Mouse (Mus musculus): ENCODE results near the gene Eri3. TPM values are rescaled to one million over a fixed set of nuclear protein-coding genes. Genes with fewer than 3 reads are reported as not detected.
A peak's percentile ranks its signal among the peaks of the same experiment; 100 is the strongest.

Eri3 gene
- polyA plus RNA-seq (2014; fragmentation: Nextera tagmentation; extraction: Ambion mirVana), result 146 TPM in 2 replicates

DNA sequence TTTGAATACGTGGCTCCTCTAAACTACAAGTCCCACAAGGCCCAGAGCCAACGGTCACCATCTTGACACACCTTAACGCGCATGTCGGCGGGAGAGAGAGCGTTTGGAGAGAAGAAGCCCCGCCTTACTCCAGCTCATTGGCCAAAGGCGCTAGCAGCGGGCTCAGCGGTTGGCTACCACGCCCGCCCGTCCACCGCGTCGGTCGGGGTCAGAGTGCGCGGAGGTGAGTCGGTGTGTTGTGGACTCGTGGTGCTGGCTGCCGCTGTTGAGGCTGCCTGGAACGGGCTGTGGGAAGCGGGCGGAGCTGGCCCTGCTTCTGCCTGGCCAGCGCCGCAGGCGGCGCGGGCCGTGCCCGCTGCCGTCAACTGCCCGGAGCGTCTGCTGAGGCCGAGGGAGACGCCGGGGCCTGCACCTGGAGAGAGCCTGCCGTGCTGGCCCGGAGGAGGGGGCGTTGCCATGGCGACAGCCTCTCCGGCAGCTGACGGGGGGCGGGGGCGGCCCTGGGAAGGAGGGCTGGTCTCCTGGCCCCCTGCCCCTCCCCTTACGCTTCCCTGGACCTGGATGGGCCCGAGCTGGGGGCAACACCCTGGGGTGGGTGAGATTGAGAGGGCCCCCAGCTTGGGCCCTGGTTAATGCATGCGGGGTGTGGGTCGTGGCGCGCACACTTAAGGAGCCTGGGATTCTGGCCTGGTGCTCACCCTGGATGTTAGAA is at the start of gene Eri3:
TSS of gene Eri3 (plus strand) at position 226 of the 712 bp plus-strand sequence.
- Histone ChIP-seq H3K9me3 (ENCODE audit: control insufficient read depth, low read length) (no peaks in the 10 kb centered on the region), H3K36me3 (ENCODE audit: control insufficient read depth, insufficient read depth, low read length) (no peaks in the 10 kb centered on the region), H3K4me3 (ENCODE audit: low read depth, low read length) (peak within 1 kb of the TSS; percentile 92), H3K27ac (ENCODE audit: low read depth, low read length) (peak within 1 kb of the TSS; percentile 59), H3K9ac (ENCODE audit: low read length) (peak within 1 kb of the TSS; percentile 80), H3K27me3 (ENCODE audit: control insufficient read depth, insufficient read depth, low read length) (no peaks in the 10 kb centered on the region), H3K4me2 (ENCODE audit: low read depth, low read length, severe bottlenecking) (peak within 1 kb of the TSS; percentile 79), H3K4me1 (replicated peaks; ENCODE audit: control insufficient read depth, insufficient read depth, low read length) (no peaks in the 10 kb centered on the region; the same call in 1 of the 2 replicates)
- DNase-seq (ENCODE audit: low spot score) (peak; percentile 98), ATAC-seq (replicated peaks; ENCODE audit: low FRiP score) (peak; percentile 100)
- WGBS, result under 1% methylated on average over 48 of the region's 53 CpGs

GRCm38 (mm10) chr4:117518246-117518645 is 31.9 kb upstream of the Eri3 start:
- DNase-seq (ENCODE audit: low spot score) (no peak), ATAC-seq (replicated peaks; ENCODE audit: low FRiP score) (no peak)
- no peak overlapping the region for H3K4me2 ChIP-seq (ENCODE audit: low read depth, low read length, severe bottlenecking)
- H3K4me3 ChIP-seq (ENCODE audit: low read depth, low read length), result no peak overlapping the region
- no peaks in the 10 kb centered on the region for H3K4me1 ChIP-seq (replicated peaks; ENCODE audit: control insufficient read depth, insufficient read depth, low read length)
- H3K9me3 ChIP-seq (ENCODE audit: control insufficient read depth, low read length), result no peaks in the 10 kb centered on the region
- no peaks in the 10 kb centered on the region for H3K27me3 ChIP-seq (ENCODE audit: control insufficient read depth, insufficient read depth, low read length)
- H3K27ac ChIP-seq (ENCODE audit: low read depth, low read length), result no peak overlapping the region
- WGBS, result 93% methylated on average over 4 of the region's 4 CpGs
- no peaks in the 10 kb centered on the region for H3K36me3 ChIP-seq (ENCODE audit: control insufficient read depth, insufficient read depth, low read length)
- H3K9ac ChIP-seq (ENCODE audit: low read length), result no peak overlapping the region

DNA sequence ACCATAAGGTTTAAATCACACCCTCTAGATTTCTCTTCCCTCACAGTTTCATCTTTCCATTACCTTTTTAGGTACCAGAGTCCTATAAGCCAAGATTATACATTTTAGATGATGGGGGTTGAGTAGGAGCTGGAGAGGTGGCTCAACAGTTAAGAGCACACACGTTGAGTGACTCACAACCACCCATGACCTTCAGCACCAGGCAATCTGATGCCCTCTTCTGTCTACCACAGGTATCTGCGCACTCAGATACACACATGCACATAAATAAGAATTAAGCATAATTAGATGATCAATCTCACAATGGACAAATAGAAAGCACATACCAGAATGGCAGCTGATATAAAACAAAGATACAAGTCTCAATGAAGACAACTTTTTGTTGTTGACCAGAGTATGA is 28.8 kb upstream of the Eri3 start:
- H3K36me3 ChIP-seq (ENCODE audit: control insufficient read depth, insufficient read depth, low read length), result no peaks in the 10 kb centered on the region
- no peak for ATAC-seq (replicated peaks; ENCODE audit: low FRiP score)
- no peaks in the 10 kb centered on the region for H3K27me3 ChIP-seq (ENCODE audit: control insufficient read depth, insufficient read depth, low read length)
- H3K9me3 ChIP-seq (ENCODE audit: control insufficient read depth, low read length), result no peaks in the 10 kb centered on the region
- no peaks in the 10 kb centered on the region for H3K4me1 ChIP-seq (replicated peaks; ENCODE audit: control insufficient read depth, insufficient read depth, low read length)
- H3K9ac ChIP-seq (ENCODE audit: low read length), result no peak overlapping the region
- no peak overlapping the region for H3K27ac ChIP-seq (ENCODE audit: low read depth, low read length)
- WGBS, result 67% methylated on average over 2 of the region's 2 CpGs
- H3K4me3 ChIP-seq (ENCODE audit: low read depth, low read length), result no peak overlapping the region
- H3K4me2 ChIP-seq (ENCODE audit: low read depth, low read length, severe bottlenecking), result no peak overlapping the region
- no peak for DNase-seq (ENCODE audit: low spot score)

GRCm38 (mm10) chr4:117525990-117526389 is 24.2 kb upstream of the Eri3 start:
- Histone ChIP-seq H3K27me3 (ENCODE audit: control insufficient read depth, insufficient read depth, low read length) (no peaks in the 10 kb centered on the region), H3K36me3 (ENCODE audit: control insufficient read depth, insufficient read depth, low read length) (no peaks in the 10 kb centered on the region), H3K4me2 (ENCODE audit: low read depth, low read length, severe bottlenecking) (no peak overlapping the region), H3K9ac (ENCODE audit: low read length) (no peak overlapping the region), H3K4me3 (ENCODE audit: low read depth, low read length) (no peak overlapping the region), H3K9me3 (ENCODE audit: control insufficient read depth, low read length) (no peaks in the 10 kb centered on the region), H3K27ac (ENCODE audit: low read depth, low read length) (no peak overlapping the region), H3K4me1 (replicated peaks; ENCODE audit: control insufficient read depth, insufficient read depth, low read length) (0 out of 2 replicates have a peak, but pooled peaks cover 3% of the 10 kb centered on the region)
- WGBS, result 92% methylated on average over 5 of the region's 5 CpGs
- DNase-seq (ENCODE audit: low spot score) (no peak), ATAC-seq (replicated peaks; ENCODE audit: low FRiP score) (no peak)

DNA sequence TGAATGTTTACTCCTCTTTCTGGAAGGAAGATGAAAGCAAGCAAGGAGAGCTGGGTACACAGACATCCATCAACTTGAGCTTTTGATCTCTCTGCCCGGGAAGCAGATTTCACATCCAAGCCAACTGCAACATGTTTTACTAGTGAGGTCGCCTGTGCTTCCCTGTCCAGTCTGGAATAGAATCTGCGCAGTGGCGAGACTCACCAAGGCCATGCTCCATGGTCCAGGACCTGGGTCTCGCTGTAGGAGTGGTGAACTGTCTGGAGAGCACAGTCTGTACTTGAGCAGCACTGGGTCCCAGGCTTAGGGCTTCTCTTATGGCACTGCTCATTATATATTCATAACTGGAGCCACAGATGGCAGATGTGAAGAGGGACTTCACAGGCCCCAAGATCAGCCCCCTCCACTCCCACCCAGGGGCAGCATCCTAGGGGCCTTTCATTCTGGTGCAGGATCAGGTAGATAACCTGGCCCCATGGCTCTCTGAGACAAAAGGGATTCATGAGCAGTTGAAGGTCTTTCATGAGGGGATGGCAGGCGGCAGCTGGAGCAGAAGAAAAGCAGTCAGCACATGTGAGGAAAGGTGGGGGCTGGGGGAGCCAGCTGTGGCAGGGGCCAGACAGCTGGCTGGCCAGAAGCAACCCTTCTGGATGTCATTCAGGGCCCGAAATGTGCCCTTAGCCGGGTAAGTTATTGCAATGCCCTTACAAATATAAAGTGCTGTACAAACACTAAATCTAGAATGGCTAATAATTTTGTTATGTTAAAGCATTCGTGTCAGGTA is 22.9 kb upstream of the Eri3 start:
- H3K4me1 ChIP-seq (replicated peaks; ENCODE audit: control insufficient read depth, insufficient read depth, low read length), result 0 out of 2 replicates have a peak, but pooled peaks cover 3% of the 10 kb centered on the region
- no peaks in the 10 kb centered on the region for H3K36me3 ChIP-seq (ENCODE audit: control insufficient read depth, insufficient read depth, low read length)
- H3K27me3 ChIP-seq (ENCODE audit: control insufficient read depth, insufficient read depth, low read length), result no peaks in the 10 kb centered on the region
- ATAC-seq (replicated peaks; ENCODE audit: low FRiP score), result no peak
- H3K9me3 ChIP-seq (ENCODE audit: control insufficient read depth, low read length), result no peaks in the 10 kb centered on the region
- H3K4me3 ChIP-seq (ENCODE audit: low read depth, low read length), result no peak overlapping the region
- H3K9ac ChIP-seq (ENCODE audit: low read length), result no peak overlapping the region
- no peak for DNase-seq (ENCODE audit: low spot score)
- H3K4me2 ChIP-seq (ENCODE audit: low read depth, low read length, severe bottlenecking), result no peak overlapping the region
- H3K27ac ChIP-seq (ENCODE audit: low read depth, low read length), result no peak overlapping the region
- WGBS, result 65% methylated on average over 9 of the region's 9 CpGs

GRCm38 (mm10) chr4:117527952-117528351 is 22.2 kb upstream of the Eri3 start:
- no peak overlapping the region for H3K9ac ChIP-seq (ENCODE audit: low read length)
- 30% methylated on average over 1 of the region's 1 CpGs for WGBS

GRCm38 (mm10) chr4:117529843-117530242 is 20.3 kb upstream of the Eri3 start:
- Histone ChIP-seq H3K4me2 (ENCODE audit: low read depth, low read length, severe bottlenecking) (no peak overlapping the region), H3K9me3 (ENCODE audit: control insufficient read depth, low read length) (no peaks in the 10 kb centered on the region), H3K4me1 (replicated peaks; ENCODE audit: control insufficient read depth, insufficient read depth, low read length) (0 out of 2 replicates have a peak, but pooled peaks cover 3% of the 10 kb centered on the region), H3K36me3 (ENCODE audit: control insufficient read depth, insufficient read depth, low read length) (no peaks in the 10 kb centered on the region), H3K4me3 (ENCODE audit: low read depth, low read length) (no peak overlapping the region), H3K27ac (ENCODE audit: low read depth, low read length) (no peak overlapping the region), H3K9ac (ENCODE audit: low read length) (no peak overlapping the region), H3K27me3 (ENCODE audit: control insufficient read depth, insufficient read depth, low read length) (no peaks in the 10 kb centered on the region)
- DNase-seq (ENCODE audit: low spot score) (no peak), ATAC-seq (replicated peaks; ENCODE audit: low FRiP score) (no peak)
- WGBS, result 83% methylated on average over 4 of the region's 4 CpGs

More at GRCm38 (mm10) chr4:117527952-117528351, 22.2 kb upstream of the Eri3 start:
- no peak overlapping the region for H3K27ac ChIP-seq (ENCODE audit: low read depth, low read length)
- DNase-seq (ENCODE audit: low spot score) (peak; percentile 66), ATAC-seq (replicated peaks; ENCODE audit: low FRiP score) (no peak; the same call in 1 of the 2 replicates)
- H3K36me3 ChIP-seq (ENCODE audit: control insufficient read depth, insufficient read depth, low read length), result no peaks in the 10 kb centered on the region
- H3K4me1 ChIP-seq (replicated peaks; ENCODE audit: control insufficient read depth, insufficient read depth, low read length), result 0 out of 2 replicates have a peak, but pooled peaks cover 3% of the 10 kb centered on the region
- no peaks in the 10 kb centered on the region for H3K27me3 ChIP-seq (ENCODE audit: control insufficient read depth, insufficient read depth, low read length)
- no peak overlapping the region for H3K4me2 ChIP-seq (ENCODE audit: low read depth, low read length, severe bottlenecking)
- no peaks in the 10 kb centered on the region for H3K9me3 ChIP-seq (ENCODE audit: control insufficient read depth, low read length)
- no peak overlapping the region for H3K4me3 ChIP-seq (ENCODE audit: low read depth, low read length)

GRCm38 (mm10) chr4:117535496-117536200 is 14.5 kb upstream of the Eri3 start:
- H3K4me3 ChIP-seq (ENCODE audit: low read depth, low read length), result no peak overlapping the region
- no peak overlapping the region for H3K4me2 ChIP-seq (ENCODE audit: low read depth, low read length, severe bottlenecking)
- H3K4me1 ChIP-seq (replicated peaks; ENCODE audit: control insufficient read depth, insufficient read depth, low read length), result no peaks in the 10 kb centered on the region
- H3K27ac ChIP-seq (ENCODE audit: low read depth, low read length), result no peak overlapping the region
- DNase-seq (ENCODE audit: low spot score) (no peak), ATAC-seq (replicated peaks; ENCODE audit: low FRiP score) (no peak)
- WGBS, result 42% methylated on average over 9 of the region's 9 CpGs
- no peaks in the 10 kb centered on the region for H3K36me3 ChIP-seq (ENCODE audit: control insufficient read depth, insufficient read depth, low read length)
- H3K27me3 ChIP-seq (ENCODE audit: control insufficient read depth, insufficient read depth, low read length), result no peaks in the 10 kb centered on the region
- H3K9me3 ChIP-seq (ENCODE audit: control insufficient read depth, low read length), result no peaks in the 10 kb centered on the region
- H3K9ac ChIP-seq (ENCODE audit: low read length), result no peak overlapping the region

Measured in forebrain, embryonic 11.5 days (tissue).